Mouse (Mus musculus): ENCODE results near the gene Nhs. TPM values are rescaled to one million over a fixed set of nuclear protein-coding genes. Genes with fewer than 3 reads are reported as not detected.

Gene Nhs
- total and polyA plus RNA-seq, 3 experiments, result 0.04 to 0.30 (median 0.12) TPM

DNA sequence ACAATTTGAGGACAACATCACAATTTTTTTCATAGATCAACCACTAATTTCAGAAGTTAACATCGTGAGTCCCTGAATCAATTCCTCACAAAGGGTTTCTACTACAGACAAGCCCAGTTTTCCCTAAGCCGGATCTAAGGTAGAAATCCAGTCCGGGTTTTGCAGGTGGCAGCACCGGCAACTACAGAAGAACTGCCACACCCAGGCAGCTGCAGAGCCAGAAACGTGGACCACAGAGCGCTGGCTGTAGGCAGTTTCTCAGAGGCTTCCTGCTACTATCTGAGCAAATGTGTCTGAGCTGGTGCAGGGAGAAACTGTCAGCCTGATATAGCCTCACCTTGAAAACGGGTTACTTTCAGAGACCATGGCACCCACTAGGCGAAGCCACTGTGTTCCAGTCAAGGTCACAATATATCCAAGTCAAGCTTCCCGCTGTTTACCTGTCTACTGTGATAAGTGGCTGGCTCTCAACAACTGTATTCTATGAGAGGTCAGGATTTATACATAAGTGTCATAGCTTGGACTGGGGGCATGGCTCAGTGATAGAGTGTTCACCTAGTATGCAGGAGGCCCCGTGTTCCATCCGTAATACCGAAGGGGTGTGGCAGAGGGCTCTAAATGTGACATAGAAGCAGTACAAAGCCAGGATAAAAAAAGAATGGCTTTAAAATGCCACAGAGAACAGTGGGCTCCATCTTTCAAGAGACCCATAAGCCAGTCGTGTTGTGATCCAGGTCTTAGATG lies 134.1 kb downstream of the Nhs start:
- Histone ChIP-seq H3K79me2 (replicated peaks; ENCODE audit: control insufficient read depth, extremely low read depth, insufficient read depth, poor library complexity, severe bottlenecking) (no peaks in the 10 kb centered on the region), H3K27ac (ENCODE audit: insufficient read depth, low read depth) (no peak overlapping the region), H3K4me3 (replicated peaks in 1 of 3; ENCODE audit: low read depth in 2 of 3, low read length in 2 of 3, poor library complexity in 1 of 3) (no peak overlapping the region), H3K27me3 (replicated peaks) (no peaks in the 10 kb centered on the region), H3K4me2 (ENCODE audit: insufficient read depth, low read depth, poor library complexity, severe bottlenecking) (peak overlapping the region; percentile 2; the same call in 1 of the 2 replicates), H3K9me3 (replicated peaks; ENCODE audit: low read length) (no peaks in the 10 kb centered on the region), H3K36me3 (replicated peaks in 1 of 2; ENCODE audit: control insufficient read depth in 1 of 2, insufficient read depth in 1 of 2, low read length in 1 of 2) (no peaks in the 10 kb centered on the region), H3K9ac (ENCODE audit: insufficient read depth, low read depth) (no peak overlapping the region), H3K4me1 (ENCODE audit: control insufficient read depth in 1 of 2, insufficient read depth in 2 of 2) (peaks cover 0 to 3% of the 10 kb centered on the region in 2 experiments; a peak in 1 of 4 replicates)
- peak; percentile 53 for DNase-seq (ENCODE audit: extremely low read depth)
- dilution Hi-C loops (cut with MboI; ENCODE audit: extremely low pct_ligation_motif_present, extremely low pct_unique_long_range_greater_than_20kb, low sequenced_read_pairs) (no loop called here), in situ Hi-C loops (cut with MboI; ENCODE audit: low pct_ligation_motif_present, low pct_unique_long_range_greater_than_20kb, low sequenced_read_pairs) (no loop called here)
- TF ChIP-seq E2F4 (IDR thresholded peaks at IDR 0.05; ENCODE audit: insufficient replicate concordance, low read depth, low read length) (no peak), ZNF384 (IDR thresholded peaks at IDR 0.05; ENCODE audit: low read depth, low read length) (peak; percentile 18; the same call in 1 of the 2 replicates)

DNA sequence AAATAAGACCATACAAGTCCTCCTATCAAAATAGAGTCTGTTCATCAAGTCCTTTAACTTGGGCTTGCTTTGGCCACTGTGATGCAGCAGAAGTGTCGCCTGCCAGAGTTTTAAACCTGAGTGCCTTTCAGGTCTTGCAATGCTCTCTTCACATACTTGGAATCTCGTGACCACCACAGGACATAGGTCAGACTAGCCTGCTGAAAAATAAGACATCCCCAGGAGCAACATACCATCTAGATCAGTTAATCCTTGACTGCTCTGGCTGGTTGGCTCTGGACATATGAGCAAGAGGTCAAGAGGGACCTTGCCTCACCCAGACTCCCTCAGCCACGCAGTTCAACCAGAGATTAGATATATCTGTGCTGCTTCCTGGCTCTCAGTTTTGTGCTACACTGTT lies 137.8 kb downstream of the Nhs start:
- TF ChIP-seq BHLHE40 (IDR thresholded peaks at IDR 0.05; ENCODE audit: low read depth, low read length), result no peak
- TF ChIP-seq CHD2 (IDR thresholded peaks at IDR 0.05; ENCODE audit: low read length), result no peak
- TF ChIP-seq ZC3H11A (IDR thresholded peaks at IDR 0.05; ENCODE audit: low read depth, low read length), result no peak
- TF ChIP-seq POLR2AphosphoS2 (IDR thresholded peaks at IDR 0.05; ENCODE audit: low read depth, low read length), result no peak
- TF ChIP-seq JUN (IDR thresholded peaks at IDR 0.05; ENCODE audit: insufficient read depth, low read depth, low read length), result no peak
- TF ChIP-seq USF2 (conservative IDR thresholded peaks at IDR 0.05; ENCODE audit: low read depth, low read length), result no peak
- no peak for TF ChIP-seq JUND (conservative IDR thresholded peaks at IDR 0.05; ENCODE audit: low read depth, low read length)
- TF ChIP-seq ZNF384 (IDR thresholded peaks at IDR 0.05; ENCODE audit: low read depth, low read length), result no peak

DNA sequence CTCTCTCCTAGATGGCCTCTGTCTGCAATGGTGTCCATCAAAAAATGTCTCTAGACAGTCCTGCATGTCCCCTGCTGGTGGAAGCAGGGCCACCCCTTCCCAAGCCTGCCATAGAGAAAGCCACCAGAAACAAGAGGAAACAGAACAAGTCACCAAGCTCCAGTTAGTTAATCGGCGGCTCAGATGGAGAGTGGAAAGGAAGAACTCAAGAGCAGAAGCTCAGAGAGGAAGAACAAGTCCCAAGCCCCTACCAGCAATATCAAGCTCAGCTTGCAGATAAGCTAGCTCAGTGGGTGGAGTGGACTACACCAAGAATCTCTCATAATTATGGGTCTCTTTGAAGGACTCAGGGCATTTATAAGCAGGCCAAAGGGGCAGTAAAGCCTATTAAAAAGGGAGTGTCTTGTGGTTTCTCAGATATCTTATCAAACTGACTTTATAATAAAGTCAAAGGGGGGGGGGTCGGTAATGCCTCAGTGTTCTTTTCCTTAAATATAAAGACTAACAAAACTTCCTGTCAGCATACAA lies 139.4 kb downstream of the Nhs start:
- no peak for DNase-seq (ENCODE audit: extremely low read depth)
- H3K27me3 ChIP-seq (replicated peaks), result no peaks in the 10 kb centered on the region
- no peak overlapping the region for H3K4me3 ChIP-seq (replicated peaks in 1 of 3; ENCODE audit: low read depth in 2 of 3, low read length in 2 of 3, poor library complexity in 1 of 3)
- H3K36me3 ChIP-seq (replicated peaks in 1 of 2; ENCODE audit: control insufficient read depth in 1 of 2, insufficient read depth in 1 of 2, low read length in 1 of 2), result no peaks in the 10 kb centered on the region
- peaks cover 0 to 3% of the 10 kb centered on the region in 2 experiments; a peak in 1 of 4 replicates for H3K4me1 ChIP-seq (ENCODE audit: control insufficient read depth in 1 of 2, insufficient read depth in 2 of 2)
- H3K9me3 ChIP-seq (replicated peaks; ENCODE audit: low read length), result no peaks in the 10 kb centered on the region
- H3K27ac ChIP-seq (ENCODE audit: insufficient read depth, low read depth), result no peak overlapping the region
- dilution Hi-C loops (cut with MboI; ENCODE audit: extremely low pct_ligation_motif_present, extremely low pct_unique_long_range_greater_than_20kb, low sequenced_read_pairs) (no loop called here), in situ Hi-C loops (cut with MboI; ENCODE audit: low pct_ligation_motif_present, low pct_unique_long_range_greater_than_20kb, low sequenced_read_pairs) (no loop called here)
- no peak overlapping the region for H3K4me2 ChIP-seq (ENCODE audit: insufficient read depth, low read depth, poor library complexity, severe bottlenecking)
- H3K9ac ChIP-seq (ENCODE audit: insufficient read depth, low read depth), result no peak overlapping the region
- TF ChIP-seq ZMIZ1 (IDR thresholded peaks at IDR 0.05; ENCODE audit: low read depth, low read length) (no peak), SIN3A (IDR thresholded peaks at IDR 0.05; ENCODE audit: low read length) (no peak), JUND (conservative IDR thresholded peaks at IDR 0.05; ENCODE audit: low read depth, low read length) (no peak), ZC3H11A (IDR thresholded peaks at IDR 0.05; ENCODE audit: low read depth, low read length) (no peak), NELFE (IDR thresholded peaks at IDR 0.05; ENCODE audit: low read depth, low read length) (no peak), POLR2A (IDR thresholded peaks at IDR 0.05; ENCODE audit: low read depth, low read length) (no peak), HCFC1 (IDR thresholded peaks at IDR 0.05; ENCODE audit: low read depth, low read length) (no peak), E2F4 (IDR thresholded peaks at IDR 0.05; ENCODE audit: insufficient replicate concordance, low read depth, low read length) (no peak), POLR2AphosphoS2 (IDR thresholded peaks at IDR 0.05; ENCODE audit: low read depth, low read length) (no peak), MYC (IDR thresholded peaks at IDR 0.05; ENCODE audit: low read depth, low read length) (no peak), EP300 (IDR thresholded peaks at IDR 0.05; ENCODE audit: low read length) (no peak), CTCF (conservative IDR thresholded peaks at IDR 0.05 in 1 of 2, IDR thresholded peaks at IDR 0.05 in 1 of 2; ENCODE audit: low read depth in 2 of 2, low read length in 2 of 2) (no peak), TBP (conservative IDR thresholded peaks at IDR 0.05; ENCODE audit: low read depth, low read length) (no peak), MAZ (IDR thresholded peaks at IDR 0.05; ENCODE audit: low read depth, low read length) (no peak), SMC3 (IDR thresholded peaks at IDR 0.05; ENCODE audit: low read depth, low read length) (no peak), CHD2 (IDR thresholded peaks at IDR 0.05; ENCODE audit: low read length) (no peak)
- H3K79me2 ChIP-seq (replicated peaks; ENCODE audit: control insufficient read depth, extremely low read depth, insufficient read depth, poor library complexity, severe bottlenecking), result no peaks in the 10 kb centered on the region

More for the DNA sequence above, 137.8 kb downstream of the Nhs start:
- H3K27me3 ChIP-seq (replicated peaks), result no peaks in the 10 kb centered on the region
- no peak overlapping the region for H3K9ac ChIP-seq (ENCODE audit: insufficient read depth, low read depth)
- H3K4me3 ChIP-seq (replicated peaks in 1 of 3; ENCODE audit: low read depth in 2 of 3, low read length in 2 of 3, poor library complexity in 1 of 3), result no peak overlapping the region
- peaks cover 0 to 3% of the 10 kb centered on the region in 2 experiments; a peak in 1 of 4 replicates for H3K4me1 ChIP-seq (ENCODE audit: control insufficient read depth in 1 of 2, insufficient read depth in 2 of 2)
- dilution Hi-C loops (cut with MboI; ENCODE audit: extremely low pct_ligation_motif_present, extremely low pct_unique_long_range_greater_than_20kb, low sequenced_read_pairs), result no loop called here
- no peaks in the 10 kb centered on the region for H3K9me3 ChIP-seq (replicated peaks; ENCODE audit: low read length)
- no peak for DNase-seq (ENCODE audit: extremely low read depth)
- no peaks in the 10 kb centered on the region for H3K36me3 ChIP-seq (replicated peaks in 1 of 2; ENCODE audit: control insufficient read depth in 1 of 2, insufficient read depth in 1 of 2, low read length in 1 of 2)
- in situ Hi-C loops (cut with MboI; ENCODE audit: low pct_ligation_motif_present, low pct_unique_long_range_greater_than_20kb, low sequenced_read_pairs), result no loop called here
- no peak overlapping the region for H3K27ac ChIP-seq (ENCODE audit: insufficient read depth, low read depth)
- H3K4me2 ChIP-seq (ENCODE audit: insufficient read depth, low read depth, poor library complexity, severe bottlenecking), result no peak overlapping the region
- no peaks in the 10 kb centered on the region for H3K79me2 ChIP-seq (replicated peaks; ENCODE audit: control insufficient read depth, extremely low read depth, insufficient read depth, poor library complexity, severe bottlenecking)
